Mouse (Mus musculus): ENCODE data around the gene Ndufb8. TPM values are rescaled to one million over a fixed set of nuclear protein-coding genes. Genes with fewer than 3 reads are reported as not detected.

Ndufb8 gene
- total RNA-seq, 2 experiments from 2014 or later: 534 to 566 TPM

Other genes with a start within 250 kb of the Ndufb8 start
- under 1 TPM; 0.62 to 0.71 TPM for gene Scd4, start 222.3 kb downstream of the Ndufb8 start, total RNA-seq (2021)
- 10 to 100 TPM; 26.1 to 33.2 TPM for gene Scd1, start 147.6 kb downstream of the Ndufb8 start, total RNA-seq (2021)
- gene Wnt8b, start 62.0 kb downstream of the Ndufb8 start, total RNA-seq (2021): not detected
- 1 to 10 TPM; 3.1 to 3.3 TPM for gene Sec31b, start 9.6 kb downstream of the Ndufb8 start, total RNA-seq (2021)
- gene Gm20538, start 2.6 kb downstream of the Ndufb8 start, total RNA-seq (2021): not detected
- gene Hif1an, start 7.4 kb upstream of the Ndufb8 start, total RNA-seq (2021): 100 to 1,000 TPM; 110 to 121 TPM
- not detected for gene Pax2, start 200.6 kb upstream of the Ndufb8 start, total RNA-seq (2021)

Data from gastrocnemius, postnatal 4 days (tissue).